Mouse (Mus musculus) neutrophil, adult 5-6 weeks (primary cell): ENCODE data around the gene Npy2r. TPM values are rescaled to one million over a fixed set of nuclear protein-coding genes. Genes with fewer than 3 reads are reported as not detected.

Experiments used
- ATAC-seq: fragments of 151-379, 151-347 bp; 2 replicates; pipeline ENCODE4 v1.8.0; 2017; ENCODE audit warnings: mild to moderate bottlenecking, moderate TSS enrichment; ENCODE audit not compliant: insufficient number of reproducible peaks, poor library complexity, low FRiP score, severe bottlenecking; ENCODE audit errors: extremely low read depth
- total RNA-seq: library from RNA; stranded (forward); fragments of 200-1000 nt; gene quantifications from 2 replicates; pipeline ENCODE4 v1.2.3, GENCODE M21; 2017

The Npy2r gene
- not detected in 2 replicates for total RNA-seq

DNA sequence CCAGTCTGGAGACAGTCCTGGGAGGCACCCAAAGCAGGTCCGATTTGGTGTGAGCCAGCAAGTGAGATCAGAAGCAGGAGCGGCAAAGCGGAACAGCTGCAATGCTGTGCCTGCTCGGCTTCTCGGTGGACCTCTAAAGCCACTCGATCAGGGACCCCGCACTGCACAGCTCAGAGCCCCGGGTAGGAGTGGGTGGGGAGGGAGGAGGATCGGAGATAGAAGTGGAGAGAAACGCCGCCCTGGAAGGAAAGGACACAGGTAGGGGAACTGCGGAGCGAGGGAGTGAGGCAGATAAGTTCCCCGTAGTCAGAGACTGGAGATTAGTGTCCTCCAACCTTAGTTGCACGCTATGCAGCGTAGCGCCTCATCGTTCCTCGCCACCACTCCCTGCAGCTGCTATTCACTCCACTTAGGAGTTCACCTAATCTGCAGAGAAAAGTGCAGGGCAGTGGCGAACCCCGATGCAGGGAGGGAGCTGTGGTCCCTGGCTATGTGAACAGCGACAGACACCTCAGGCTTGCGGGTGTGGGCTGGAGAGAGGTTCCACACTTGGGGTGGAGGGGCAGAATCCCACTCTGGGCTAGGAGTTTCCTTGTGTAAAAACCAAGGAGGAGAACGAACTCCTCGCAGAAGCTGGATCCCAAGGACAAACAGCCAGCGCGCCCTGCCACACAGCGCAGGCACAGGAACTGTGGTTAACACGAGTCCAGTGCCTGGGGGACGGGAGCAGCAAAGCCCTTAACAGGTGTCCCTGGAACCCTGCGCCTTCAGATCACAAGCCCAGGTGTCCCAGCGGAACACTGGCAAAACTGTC lies at the start of gene Npy2r:
Gene Npy2r (minus strand): TSS at position 177 of the 814 bp plus-strand sequence.
- ATAC-seq: no peak

DNA sequence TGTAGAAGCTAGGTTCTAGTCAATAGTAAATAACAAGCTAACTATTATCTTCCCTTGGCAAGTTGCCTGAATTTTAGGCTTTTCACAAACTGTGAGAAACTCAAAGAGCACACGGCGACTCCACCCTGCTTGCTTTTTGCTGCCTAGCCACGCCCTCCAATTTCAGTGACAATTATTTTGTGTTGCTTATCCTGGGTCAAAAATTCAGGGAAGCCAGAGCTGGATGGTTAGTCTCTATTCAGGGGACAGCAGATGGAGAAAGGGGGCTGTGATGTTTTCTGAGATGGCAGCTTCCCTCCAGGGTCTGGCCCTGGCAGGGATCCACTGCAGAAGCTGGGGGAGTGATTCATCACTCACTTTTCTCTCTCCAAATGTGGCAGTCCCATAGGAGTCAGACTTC lies 9.9 kb upstream of the Npy2r start:
- no peak for ATAC-seq

DNA sequence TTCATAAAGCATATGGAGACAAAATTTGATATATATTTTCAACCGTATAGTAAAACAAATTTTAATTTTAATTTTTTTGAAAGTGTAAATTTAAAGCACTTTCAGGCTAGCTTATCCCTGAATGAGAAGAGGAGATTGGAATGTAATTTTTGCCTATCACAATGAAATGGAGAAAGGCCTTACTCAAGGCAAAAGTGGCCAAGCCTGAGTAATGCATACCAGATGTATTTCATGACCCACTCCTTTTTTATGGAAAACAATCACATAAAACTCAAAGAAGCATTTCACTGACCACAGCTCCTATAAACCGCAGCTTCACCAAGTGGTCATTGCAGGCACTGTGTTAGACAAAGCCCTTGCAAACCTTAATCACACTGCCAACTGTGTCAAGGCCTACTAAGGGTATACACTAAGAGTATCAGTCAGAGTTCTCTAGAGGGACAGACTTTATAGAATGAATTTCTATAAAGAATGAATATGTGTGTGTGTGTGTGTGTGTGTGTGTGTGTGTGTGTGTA lies 8.5 kb upstream of the Npy2r start:
- ATAC-seq: no peak

DNA sequence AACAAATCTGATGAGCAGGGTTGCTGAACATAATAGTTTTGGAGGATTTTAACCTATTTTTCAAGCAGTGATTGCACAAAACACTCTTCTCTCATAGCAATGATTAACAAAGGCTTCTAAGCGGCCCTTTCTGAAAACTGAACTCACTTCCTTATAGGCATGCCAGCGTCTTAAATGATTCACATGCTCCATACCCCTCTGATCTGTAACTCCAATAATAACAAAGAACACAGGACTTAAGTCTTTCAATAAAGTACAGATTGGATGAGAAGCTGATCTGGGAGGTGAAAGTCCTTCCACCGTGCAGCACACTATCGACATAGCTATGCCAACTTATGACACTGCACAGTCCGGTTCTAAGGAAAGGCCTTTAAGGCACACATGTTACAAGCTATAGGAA lies 2.0 kb upstream of the Npy2r start:
- no peak for ATAC-seq

DNA sequence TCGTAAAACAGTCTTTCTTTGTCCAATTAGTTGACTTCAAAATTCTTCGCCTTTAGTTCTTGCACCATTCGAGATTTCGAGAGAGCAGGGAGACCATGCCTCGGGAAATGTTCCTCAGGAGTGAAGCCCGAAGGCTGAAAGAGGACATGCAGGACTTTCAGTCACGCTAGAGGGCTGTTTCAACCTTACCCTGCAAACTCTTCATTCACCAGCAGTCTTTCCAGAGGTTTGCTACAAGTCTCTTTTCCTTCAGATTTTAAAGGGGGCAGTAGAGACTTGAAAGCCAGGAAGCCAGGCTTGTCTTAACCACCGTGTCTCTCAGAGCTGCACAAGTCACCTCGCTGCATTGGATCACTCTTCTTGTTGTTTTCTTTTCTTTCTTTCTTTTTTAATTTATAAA lies 869 bp upstream of the Npy2r start:
- ATAC-seq: no peak

DNA sequence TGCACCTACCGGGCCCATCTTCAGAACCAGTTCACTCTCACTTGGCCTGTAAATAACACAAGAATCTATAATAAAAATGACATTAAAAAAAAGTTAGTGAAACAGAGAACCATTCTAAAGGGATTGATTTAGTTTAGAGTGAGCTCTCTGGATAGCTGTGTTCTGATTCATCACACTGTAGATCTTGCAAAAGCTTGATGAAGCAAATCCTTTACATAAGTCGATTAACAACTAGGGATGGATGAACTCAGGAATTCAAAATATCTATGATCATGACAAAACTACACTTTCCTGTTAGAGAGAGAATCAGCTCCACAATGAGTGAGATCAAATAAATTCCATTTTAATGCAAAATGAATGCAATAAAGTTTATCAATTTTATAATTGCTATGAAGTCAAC lies 6.4 kb downstream of the Npy2r start:
- ATAC-seq: no peak

DNA sequence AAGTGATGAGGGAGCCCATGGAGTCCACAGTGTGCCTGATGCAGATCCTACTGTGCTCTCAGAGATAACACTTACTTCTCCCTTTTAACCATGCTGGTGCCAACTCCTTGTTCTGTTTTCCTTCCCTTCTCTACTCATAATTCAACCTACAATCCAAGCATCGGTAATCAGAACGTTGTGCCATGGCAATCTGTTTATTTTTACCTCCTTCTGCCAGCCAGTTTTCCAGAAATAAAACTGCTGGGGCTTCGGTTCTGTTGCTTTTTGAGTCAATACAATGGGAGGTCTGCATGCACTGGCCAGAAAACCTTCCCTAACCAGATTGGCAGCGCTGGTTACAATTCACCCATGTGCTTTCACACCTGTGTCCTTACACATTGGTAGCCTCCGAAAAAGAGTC lies 7.9 kb downstream of the Npy2r start:
- no peak for ATAC-seq

DNA sequence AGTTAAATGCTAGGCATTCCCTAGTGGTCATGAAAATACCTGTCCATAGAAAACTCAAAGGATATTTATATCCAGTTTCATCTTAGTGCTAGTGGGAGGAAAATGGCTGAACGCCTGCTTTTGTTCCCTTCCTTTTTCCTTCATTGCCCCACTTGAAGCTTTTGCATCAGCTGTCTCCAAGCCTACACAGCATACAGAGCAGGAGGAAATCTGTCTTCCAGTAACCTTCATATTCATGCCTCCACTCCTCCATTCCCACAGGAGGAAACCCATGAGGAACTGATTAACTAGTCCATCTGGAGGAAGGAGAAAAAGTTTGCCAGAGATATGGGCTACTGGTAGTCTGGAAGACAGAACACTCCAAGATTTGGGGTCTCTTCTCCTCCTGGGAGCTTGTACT lies 23.1 kb downstream of the Npy2r start:
- no peak for ATAC-seq

DNA sequence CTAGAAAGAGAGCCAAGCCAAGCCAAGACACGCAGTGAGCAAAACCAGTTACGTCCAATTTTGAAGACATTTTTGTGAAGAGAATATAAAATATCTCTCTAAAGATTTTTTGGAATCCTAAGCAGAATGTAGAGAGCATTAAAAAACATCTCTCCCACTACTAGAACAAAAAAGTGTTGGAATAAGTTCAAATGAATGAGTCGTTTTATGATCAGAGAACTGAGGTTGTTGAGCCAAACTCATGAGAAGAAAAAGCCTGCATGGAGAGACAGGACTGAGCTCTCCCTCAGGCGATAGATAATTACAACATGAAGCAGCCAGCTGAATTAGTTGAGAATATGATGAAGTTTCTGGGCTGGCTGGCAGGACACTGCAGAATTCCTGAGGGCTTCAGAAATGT lies 49.9 kb downstream of the Npy2r start:
- ATAC-seq: no peak

Other genes with a start within 250 kb of the Npy2r start
- 0.47 and 0.49 TPM in 2 replicates for gene Map9, start 190.0 kb downstream of the Npy2r start, total RNA-seq